Mouse (Mus musculus) testis, adult 2 months (tissue): ENCODE data around the gene Lbx2. TPM values are rescaled to one million over a fixed set of nuclear protein-coding genes. Genes with fewer than 3 reads are reported as not detected.

Source experiments
- H3K27ac ChIP-seq: fragments of 200-500 bp; 2 replicates; pipeline ENCODE4 v1.5.1; 2012; ENCODE audit warnings: low read depth, low read length; ENCODE audit not compliant: control insufficient read depth, insufficient read depth
- H3K27me3 ChIP-seq: fragments of 200-500 bp; 2 replicates; pipeline ENCODE4 v1.6.1; 2012; ENCODE audit warnings: mild to moderate bottlenecking, low read length, moderate library complexity; ENCODE audit not compliant: control insufficient read depth, insufficient read depth
- H3K36me3 ChIP-seq: fragments of 200-500 bp; 2 replicates; pipeline ENCODE4 v1.6.1; 2012; ENCODE audit warnings: mild to moderate bottlenecking, low read length; ENCODE audit not compliant: control insufficient read depth, insufficient read depth
- H3K4me1 ChIP-seq: fragments of 200-500 bp; 2 replicates; pipeline ENCODE4 v1.6.1; 2012; ENCODE audit warnings: low read length; ENCODE audit not compliant: control insufficient read depth, insufficient read depth
- H3K4me3 ChIP-seq: fragments of 200-500 bp; 2 replicates; pipeline ENCODE4 v1.5.1; 2012; ENCODE audit warnings: low read depth, mild to moderate bottlenecking, low read length, moderate library complexity, mixed read lengths; ENCODE audit not compliant: control insufficient read depth
- CTCF ChIP-seq: fragments of 200-500 bp; IDR thresholded peaks from 2 replicates; pipeline ENCODE4 v1.5.1; 2012; ENCODE audit warnings: low read depth, mild to moderate bottlenecking, inconsistent platforms, low read length, moderate library complexity; ENCODE audit not compliant: control insufficient read depth, insufficient read depth, insufficient replicate concordance
- POLR2A ChIP-seq: fragments of 200-500 bp; IDR thresholded peaks from 2 replicates; pipeline ENCODE4 v1.6.1; 2012; ENCODE audit warnings: low read depth, mild to moderate bottlenecking, inconsistent platforms, low read length, moderate library complexity; ENCODE audit not compliant: control insufficient read depth
- polyA plus RNA-seq: library from polyadenylated mRNA; depleted of rRNA; stranded (reverse); fragments of >200 nt; gene quantifications from 2 replicates; pipeline ENCODE4 v1.2.3, GENCODE M21; 2012

Gene Lbx2
- polyA plus RNA-seq, 1 experiment = 0.25 TPM

DNA sequence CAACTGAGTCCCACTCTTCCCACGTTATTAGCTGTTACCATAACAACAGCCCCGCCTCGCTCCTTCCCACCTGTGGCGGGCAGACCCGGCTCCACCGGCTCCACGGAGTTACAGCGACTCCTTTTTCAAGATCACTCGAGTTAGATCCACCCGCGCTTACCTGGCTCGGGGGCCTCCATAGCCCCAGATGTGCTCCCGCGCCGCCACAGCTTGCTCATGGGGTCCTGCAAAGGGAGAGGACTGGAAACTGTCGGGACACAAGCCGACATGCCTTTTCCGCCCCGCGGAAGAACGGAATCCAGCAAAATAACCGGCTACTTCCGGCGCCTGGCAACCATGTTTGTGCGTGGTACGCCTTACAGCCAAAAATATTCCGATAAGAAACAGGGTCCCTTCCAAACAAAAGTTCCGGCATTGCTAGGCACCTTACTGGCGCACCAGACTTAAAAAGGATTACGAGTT lies 38.7 kb downstream of the Lbx2 start:
- Histone ChIP-seq H3K27ac (peak overlapping the region; percentile 82), H3K4me3 (peak overlapping the region; percentile 95), H3K27me3 (no peaks in the 10 kb centered on the region), H3K4me1 (peaks cover 22% of the 10 kb centered on the region), H3K36me3 (no peaks in the 10 kb centered on the region)
- TF ChIP-seq POLR2A (peak; percentile 96), CTCF (no peak)

DNA sequence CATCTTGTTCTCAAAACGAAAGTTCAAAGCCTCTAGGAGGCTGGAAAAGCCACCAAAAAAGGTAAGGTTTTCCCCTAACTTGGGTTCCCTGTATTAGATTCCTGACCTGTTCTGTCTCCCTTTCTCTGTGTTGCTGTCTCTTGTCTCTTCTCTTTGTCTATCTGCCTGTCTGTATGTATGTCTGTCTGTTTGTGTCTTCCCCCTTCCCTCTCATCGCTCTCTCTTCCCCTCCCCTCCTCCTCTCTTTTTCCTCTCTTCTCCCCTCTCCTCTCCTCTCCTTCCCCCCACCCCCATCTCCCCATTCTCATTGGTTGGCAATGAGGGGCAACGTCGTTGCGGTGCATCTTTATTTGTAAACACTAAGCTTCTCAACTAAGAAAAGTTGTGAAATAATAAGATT lies 39.2 kb downstream of the Lbx2 start, which contains the start of gene Ino80b:
Gene Ino80b, minus strand, starts transcription at position 101 of the 400 bp plus-strand sequence.
- H3K27ac ChIP-seq = peak within 1 kb of the TSS; percentile 82
- no peaks in the 10 kb centered on the region for H3K36me3 ChIP-seq
- H3K4me3 ChIP-seq = peak within 1 kb of the TSS; percentile 95
- H3K4me1 ChIP-seq = peaks cover 22% of the 10 kb centered on the region
- TF ChIP-seq CTCF (no peak), POLR2A (no peak)
- no peaks in the 10 kb centered on the region for H3K27me3 ChIP-seq

DNA sequence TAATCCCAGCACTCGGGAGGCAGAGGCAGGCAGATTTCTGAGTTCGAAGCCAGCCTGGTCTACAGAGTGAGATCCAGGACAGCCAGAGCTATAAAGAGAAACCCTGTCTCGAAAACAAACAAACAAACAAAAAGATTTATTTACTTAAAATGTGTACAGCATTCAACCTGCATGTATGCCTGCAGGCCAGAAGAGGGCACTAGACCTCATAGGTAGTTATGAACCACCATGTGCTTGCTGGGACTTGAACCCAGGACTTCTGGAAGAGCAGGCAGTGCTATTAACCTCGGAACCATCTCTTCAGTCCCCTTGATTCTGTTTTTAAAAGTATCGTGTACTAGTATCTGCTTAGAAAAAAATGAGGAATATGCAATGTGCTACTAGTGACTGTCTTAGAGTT lies 41.3 kb downstream of the Lbx2 start:
- no peaks in the 10 kb centered on the region for H3K27me3 ChIP-seq
- TF ChIP-seq POLR2A = no peak
- H3K36me3 ChIP-seq = no peaks in the 10 kb centered on the region

DNA sequence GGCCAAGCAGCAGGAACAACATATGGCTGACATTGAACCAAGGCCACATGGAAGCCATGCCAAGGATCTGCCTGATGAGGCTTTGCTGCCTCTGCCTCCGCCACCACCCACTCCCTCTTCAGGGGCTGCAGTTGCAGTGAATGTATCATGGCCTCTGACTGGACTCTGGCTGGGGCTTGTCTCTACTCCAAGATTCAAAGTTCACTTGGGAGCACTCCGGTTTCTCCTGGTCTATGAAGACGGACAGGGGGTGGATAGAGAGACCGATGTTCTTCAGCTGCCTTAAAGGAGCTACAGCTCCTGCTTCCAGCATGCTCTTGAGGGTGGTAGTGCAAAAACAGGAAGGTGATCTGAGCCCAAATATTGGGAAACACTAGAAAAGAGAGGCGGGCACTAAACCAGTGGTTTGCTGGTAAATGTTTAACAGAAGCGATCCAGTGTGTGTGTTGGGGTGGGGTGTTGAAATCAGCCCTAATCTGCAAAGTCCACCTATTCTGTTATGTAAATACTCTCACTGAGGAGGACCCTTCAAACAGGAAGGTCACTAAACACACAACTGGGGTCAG lies 45.4 kb downstream of the Lbx2 start:
- Histone ChIP-seq H3K4me3 (no peak overlapping the region), H3K4me1 (peaks cover 10% of the 10 kb centered on the region), H3K27ac (no peak overlapping the region), H3K36me3 (no peaks in the 10 kb centered on the region), H3K27me3 (no peaks in the 10 kb centered on the region)
- no peak for TF ChIP-seq CTCF
- no peak for TF ChIP-seq POLR2A

More for the DNA sequence above, 41.3 kb downstream of the Lbx2 start:
- Histone ChIP-seq H3K27ac (no peak overlapping the region), H3K4me3 (no peak overlapping the region), H3K4me1 (peaks cover 8% of the 10 kb centered on the region)

DNA sequence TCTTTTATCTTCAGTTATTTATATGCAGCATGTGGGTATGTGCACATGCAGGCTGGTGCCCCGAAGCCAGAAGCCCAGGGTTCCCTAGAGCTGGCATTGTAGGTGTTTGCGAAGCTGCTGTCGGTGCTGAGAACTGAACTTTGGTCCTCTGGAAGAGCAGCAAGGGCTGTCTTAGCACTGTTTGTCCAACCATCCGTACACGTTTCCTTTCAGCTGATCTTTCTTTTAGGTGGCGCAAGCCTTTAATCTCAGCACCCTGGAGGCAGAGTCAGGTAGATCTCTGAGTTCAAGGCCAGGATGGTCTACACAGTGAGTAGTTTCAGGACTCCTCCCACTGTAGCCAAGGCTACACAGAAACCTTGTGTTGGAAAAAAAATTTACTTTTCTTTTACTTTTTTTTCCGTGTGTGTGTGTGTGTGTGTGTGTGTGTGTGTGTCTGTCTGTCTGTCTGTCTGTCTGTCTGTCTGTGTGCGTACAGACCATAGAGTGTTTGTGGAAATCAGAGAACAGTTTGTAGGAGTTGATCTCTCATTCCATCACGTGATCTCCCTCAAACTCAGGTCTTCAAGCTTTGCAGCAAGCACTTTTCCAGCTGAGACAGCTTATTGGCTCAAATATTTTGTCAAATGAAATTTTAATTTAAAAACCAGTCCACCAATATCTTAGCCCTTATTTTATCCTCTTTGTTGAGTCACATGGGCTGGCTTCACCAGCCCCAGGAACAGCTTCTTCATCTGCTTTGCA lies 46.2 kb downstream of the Lbx2 start:
- Histone ChIP-seq H3K27me3 (no peaks in the 10 kb centered on the region), H3K4me3 (no peak overlapping the region), H3K4me1 (peaks cover 18% of the 10 kb centered on the region), H3K36me3 (no peaks in the 10 kb centered on the region), H3K27ac (no peak overlapping the region)
- TF ChIP-seq POLR2A (no peak), CTCF (no peak)

DNA sequence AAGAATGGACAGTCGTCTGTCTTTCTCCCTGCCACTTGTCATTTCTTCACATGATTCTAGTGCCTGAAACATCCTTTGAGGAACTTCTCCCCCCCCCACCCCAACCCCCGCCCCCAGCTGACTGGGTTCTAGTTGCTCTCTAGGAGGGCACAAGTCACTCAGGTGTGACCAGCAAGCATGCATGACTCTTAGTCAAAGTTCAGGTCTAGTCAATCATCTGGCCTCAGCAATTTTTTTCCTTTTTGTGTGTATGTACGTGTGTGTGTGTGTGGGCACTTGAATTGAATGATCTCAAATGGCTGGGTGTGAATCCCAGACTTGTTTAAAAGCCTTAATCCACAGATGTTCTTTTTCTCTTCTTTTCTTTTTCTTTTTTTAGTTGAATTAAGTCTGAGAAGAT lies 48.1 kb downstream of the Lbx2 start:
- no peak overlapping the region for H3K27ac ChIP-seq
- no peak overlapping the region for H3K4me3 ChIP-seq
- TF ChIP-seq POLR2A (no peak), CTCF (no peak)
- H3K36me3 ChIP-seq = no peaks in the 10 kb centered on the region
- no peaks in the 10 kb centered on the region for H3K27me3 ChIP-seq
- peaks cover 29% of the 10 kb centered on the region for H3K4me1 ChIP-seq

DNA sequence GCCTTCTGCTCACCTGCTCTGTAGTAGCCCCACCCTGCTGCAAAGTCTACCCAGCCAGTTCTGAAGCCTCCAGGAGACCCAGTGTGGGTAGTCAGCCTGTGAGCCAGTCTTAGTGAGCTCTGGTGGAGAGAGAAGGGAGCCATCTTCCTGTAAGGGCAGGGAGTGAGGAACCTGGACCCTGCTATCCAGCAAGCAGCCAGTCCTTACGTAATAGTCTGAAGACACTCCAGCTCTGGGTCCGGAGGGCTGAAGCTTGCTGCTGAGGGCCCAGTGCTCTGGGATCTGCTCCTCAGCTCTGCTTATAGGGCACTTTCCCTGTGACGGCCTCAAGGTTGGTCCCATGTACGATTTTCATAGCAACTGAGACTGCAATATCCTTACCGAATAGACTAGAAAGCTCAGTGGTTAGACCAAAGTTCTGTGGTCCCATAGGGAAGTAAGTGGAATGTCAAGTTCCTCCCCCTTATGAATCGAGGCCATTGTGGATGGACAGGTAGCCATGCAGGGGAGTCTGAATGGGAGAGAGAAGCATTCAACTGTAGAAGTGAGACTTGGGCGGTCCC lies 48.9 kb downstream of the Lbx2 start, which contains the start of gene Rtkn:
Gene Rtkn, plus strand, starts transcription at position 513 of the 563 bp plus-strand sequence.
- H3K36me3 ChIP-seq = no peaks in the 10 kb centered on the region
- H3K4me1 ChIP-seq = peaks cover 29% of the 10 kb centered on the region
- no peaks in the 10 kb centered on the region for H3K27me3 ChIP-seq
- H3K4me3 ChIP-seq = peak within 1 kb of the TSS; percentile 2
- H3K27ac ChIP-seq = peak within 1 kb of the TSS; percentile 69; the same call in 1 of the 2 replicates
- TF ChIP-seq CTCF (no peak), POLR2A (no peak)
